Mouse (Mus musculus): ENCODE measurements around the gene Strada.

DNA sequence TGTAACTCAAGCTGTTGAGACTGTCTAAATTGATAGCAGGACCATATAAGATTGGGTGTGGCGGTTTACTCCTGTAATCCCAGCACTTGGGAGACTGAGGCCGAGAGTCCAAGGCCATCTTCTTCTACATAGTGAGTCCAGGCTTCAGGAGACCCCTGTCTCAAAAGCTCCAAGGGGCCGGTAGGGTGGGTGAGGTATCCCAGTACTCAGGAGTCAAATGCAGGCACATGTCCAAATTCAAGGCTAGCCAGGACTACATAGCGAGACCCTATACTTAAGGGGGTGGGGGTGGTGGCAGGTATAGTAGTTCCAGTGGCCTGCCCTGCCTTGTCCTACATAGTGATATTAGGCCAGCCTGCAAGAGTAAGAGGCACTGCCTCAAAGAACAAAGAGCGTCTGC is 12.9 kb upstream of the Strada start:
- TF ChIP-seq CTCF (IDR thresholded peaks at IDR 0.05; ENCODE audit: control insufficient read depth, insufficient read depth, insufficient read length) = no peak
- TF ChIP-seq CEBPB (IDR thresholded peaks at IDR 0.05; ENCODE audit: low read depth) = no peak
- TF ChIP-seq MYOG (IDR thresholded peaks at IDR 0.05; ENCODE audit: control insufficient read depth, extremely low read depth, insufficient read length) = no peak
- TF ChIP-seq MAX (IDR thresholded peaks at IDR 0.05) = no peak

Data from C2C12 (cell line).